Mouse (Mus musculus): Measurements from ENCODE around the gene Wdr5.

The Wdr5 gene

GRCm38 (mm10) chr2:27514639-27515328, at the start of gene Wdr5:
TSS of gene Wdr5 (plus strand) at chr2:27515157.
- DNase-seq: peak; percentile 96

GRCm38 (mm10) chr2:27469292-27469990, 45.5 kb upstream of the Wdr5 start:
- no peak for DNase-seq

DNA sequence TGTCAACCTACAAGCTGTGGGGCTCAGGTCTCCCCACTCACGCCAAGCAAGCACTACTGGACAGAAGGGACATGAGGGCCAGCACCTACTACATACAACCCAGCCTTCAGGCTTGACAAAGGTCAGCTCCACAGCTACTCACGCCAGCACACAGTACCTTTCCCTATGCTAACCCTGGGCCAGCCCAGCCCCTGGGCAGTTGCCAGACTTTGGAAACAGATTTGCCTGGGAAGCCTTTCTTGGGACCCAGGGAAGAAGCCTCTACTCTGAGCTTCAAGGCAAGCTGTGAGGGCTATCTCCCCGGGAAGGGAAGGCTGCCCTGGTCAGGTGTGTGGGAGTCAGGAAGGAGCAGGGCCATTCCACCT, 45.0 kb upstream of the Wdr5 start:
- peak; percentile 62 for DNase-seq

GRCm38 (mm10) chr2:27470535-27470934, 44.4 kb upstream of the Wdr5 start:
- DNase-seq: no peak

DNA sequence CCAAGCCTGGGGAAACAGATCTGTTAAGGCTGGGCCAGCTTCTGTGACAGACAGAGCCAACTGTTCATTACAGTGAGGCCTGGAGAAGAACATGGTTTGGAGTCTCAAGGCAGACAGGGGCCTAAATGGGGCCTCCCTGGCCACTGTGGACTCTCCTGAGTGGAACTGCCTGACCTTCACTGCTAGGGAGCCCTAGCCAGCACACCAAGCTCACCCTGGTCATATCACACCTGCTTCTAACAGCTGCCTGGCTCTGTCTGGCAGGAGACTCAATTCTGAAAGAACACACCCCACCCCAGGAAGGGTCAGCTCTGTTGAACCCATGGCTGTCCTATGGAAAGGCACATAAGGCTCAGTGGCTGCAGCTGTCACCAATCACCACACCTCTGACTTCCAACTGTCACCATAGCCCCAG, 43.8 kb upstream of the Wdr5 start:
- DNase-seq: no peak

DNA sequence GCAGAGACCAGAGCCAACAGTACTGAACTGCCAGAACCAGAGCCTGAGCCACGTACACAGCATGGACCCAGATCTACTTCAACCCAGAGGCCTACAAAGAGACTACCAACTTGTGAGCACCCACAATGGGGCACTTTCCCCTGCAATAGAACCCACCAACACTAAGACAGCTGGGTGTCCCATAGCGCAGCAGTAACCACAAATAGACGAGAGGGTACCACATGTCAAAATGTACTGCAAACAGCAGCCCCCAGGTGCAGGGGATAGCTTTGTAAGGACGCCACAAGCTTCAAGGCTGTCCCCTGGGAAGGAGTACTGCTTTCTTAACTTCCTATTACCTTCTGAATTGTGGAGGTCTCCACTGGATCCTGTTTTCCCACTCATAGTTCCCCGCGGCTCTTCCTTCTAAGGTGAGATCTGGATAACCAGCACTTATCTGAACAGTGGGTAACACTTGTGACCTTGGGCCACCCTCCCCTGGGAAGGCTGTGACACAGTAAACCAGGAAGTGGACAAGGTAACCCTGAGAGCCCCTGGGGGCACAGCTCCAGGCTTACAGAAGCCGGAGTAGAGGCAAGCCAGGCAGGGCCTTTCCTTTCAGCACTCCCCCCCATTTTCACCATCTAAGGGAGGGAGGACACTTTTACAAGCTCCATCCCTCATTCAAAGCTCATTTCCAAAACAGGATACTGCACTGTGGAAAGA, 41.7 kb upstream of the Wdr5 start:
- no peak for DNase-seq

DNA sequence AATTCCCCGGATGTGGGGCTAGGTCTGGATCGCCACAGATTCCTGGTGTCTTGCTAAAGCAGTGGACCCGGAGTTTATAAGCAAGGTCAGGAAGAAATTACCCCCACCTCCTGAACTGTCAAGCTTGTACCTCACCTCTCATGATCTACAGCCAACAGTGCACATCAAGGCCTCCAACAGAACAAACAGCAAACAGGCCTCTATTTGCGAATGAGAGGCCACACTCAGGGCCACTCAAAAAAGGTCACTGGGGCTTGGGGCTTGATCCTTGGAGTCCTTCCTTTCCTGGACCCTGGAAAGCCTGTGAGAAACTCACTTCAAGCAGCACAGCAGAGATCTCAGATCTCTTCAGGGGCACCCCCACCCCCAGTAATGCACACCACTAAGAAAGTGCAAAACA, 41.0 kb upstream of the Wdr5 start:
- no peak for DNase-seq

DNA sequence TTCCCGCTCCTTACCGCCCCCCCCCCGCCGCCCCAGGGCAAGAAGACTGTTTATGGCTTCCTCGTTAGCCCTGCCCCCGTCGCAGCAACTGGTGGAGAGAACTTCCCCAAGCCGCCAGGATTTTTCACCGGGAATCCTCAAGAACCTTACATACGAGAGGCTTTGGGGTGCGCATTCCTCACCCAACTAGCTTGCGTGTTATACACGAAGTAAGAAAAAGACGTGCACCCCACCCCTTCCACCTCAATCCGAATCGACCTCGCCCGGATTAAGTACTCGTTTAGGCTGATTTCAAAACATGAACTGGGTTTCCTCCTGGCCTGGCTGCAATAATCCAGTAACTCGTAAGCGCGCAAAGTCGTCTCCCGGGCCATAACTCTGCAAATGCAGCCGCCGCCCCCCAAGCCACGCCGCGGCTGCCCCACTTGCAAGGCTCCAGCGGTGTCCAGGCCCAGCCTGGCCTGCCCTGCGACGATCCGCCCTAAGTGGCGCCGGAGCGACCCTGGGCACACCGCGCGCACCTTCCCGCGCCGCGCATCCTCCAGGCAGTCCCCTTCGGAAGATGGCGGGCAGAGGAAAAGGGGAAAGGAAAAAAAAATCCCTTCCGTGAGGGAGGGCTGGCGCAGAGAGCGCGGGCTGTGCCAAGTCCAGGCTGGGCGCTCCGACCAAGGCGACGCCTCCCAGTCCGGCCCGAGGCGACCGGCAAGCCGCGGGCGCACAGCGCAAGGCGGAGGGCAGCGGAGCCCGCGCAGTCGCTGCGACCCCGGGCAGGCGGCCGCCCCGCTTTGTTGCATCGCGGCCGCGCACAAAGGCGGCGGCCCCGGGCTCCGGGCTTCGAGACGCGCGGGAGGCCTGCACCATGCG, 40.1 kb upstream of the Wdr5 start:
- DNase-seq: peak; percentile 65

DNA sequence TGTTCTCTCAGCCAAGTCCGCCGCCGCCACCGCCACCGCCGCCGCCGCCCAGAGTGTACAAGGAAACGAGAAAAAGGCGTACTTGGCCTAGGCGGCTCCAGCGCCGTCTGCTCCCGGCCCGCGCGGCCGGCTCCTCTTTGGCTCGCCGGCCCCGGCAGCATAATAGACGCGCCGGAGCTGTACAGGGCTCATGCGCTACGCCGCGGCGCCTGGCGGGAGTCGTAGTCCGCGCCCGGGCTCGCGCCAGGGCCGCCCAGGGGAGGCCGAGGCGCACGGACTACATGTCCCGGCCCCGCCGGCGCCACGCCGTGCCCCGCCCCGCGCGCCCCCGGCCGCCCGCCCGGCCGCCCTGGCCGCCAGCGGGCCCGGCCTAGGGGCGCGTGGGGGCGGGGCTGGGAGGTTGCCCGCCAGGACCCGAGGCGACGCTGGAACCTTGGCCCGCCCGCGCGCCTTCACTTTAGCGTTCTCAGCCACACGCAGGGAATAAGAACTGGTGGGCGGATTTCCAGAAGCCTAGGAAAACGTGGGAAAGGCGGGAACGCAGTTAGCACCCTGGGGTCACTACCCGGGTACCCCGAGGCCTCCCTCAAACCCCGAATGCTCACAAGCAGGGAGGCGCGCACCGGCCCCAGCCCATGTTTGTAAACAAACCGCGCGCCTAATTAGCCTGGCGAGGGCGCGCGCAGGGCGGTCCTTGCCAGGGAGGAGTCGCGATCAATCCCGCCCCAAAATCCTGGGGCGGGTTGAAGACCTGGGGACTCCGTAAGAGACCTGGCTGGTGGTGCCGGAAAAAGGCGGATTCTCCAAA, 39.3 kb upstream of the Wdr5 start:
- peak; percentile 97 for DNase-seq

- DNase-seq: peak; percentile 60
Observed at GRCm38 (mm10) chr2:27476303-27477192, 38.4 kb upstream of the Wdr5 start.

DNA sequence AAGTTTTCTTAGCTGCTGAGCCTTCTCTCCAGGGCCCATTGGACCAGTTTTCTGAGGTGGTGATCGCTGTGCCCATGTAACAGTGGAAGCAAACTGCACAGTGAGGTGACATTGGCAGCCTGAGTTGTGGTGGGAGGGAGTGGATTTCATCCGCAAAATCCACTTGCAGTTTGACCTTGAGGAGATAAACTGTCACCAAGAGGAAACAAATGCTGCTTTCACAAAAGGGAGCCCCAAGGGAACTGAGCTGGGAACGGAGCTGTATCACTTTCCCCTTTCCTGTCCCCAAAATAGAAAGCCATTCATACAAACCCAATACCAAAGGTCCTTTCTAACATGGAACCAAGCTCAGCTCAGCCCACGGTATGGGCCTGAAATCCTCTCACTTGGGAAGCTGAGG, 35.1 kb upstream of the Wdr5 start:
- DNase-seq: no peak

- no peak for DNase-seq
Observed at GRCm38 (mm10) chr2:27480367-27480766, 34.6 kb upstream of the Wdr5 start.

GRCm38 (mm10) chr2:27482265-27482861, 32.6 kb upstream of the Wdr5 start:
- DNase-seq: no peak

DNA sequence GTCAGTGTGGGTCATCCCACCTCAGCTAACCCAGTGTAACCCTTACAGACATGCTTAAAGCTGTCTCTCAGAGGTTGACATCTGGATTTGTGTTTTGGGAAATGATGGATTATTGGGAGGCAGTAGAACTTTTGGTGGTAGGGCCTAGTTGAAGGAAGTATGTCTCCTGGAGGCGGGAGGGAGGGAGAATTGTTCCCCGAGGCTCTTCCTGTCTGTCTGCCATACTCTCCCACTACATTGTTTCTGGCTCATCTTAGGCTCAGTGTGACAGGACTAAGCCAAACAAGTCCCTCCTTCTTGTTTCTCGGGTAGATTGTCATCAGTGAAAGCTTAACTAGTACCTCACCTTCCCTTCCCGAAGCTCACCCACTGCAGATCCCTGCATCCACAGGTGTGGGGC, 28.2 kb upstream of the Wdr5 start:
- DNase-seq: no peak

GRCm38 (mm10) chr2:27487336-27488049, 27.5 kb upstream of the Wdr5 start:
- no peak for DNase-seq

DNA sequence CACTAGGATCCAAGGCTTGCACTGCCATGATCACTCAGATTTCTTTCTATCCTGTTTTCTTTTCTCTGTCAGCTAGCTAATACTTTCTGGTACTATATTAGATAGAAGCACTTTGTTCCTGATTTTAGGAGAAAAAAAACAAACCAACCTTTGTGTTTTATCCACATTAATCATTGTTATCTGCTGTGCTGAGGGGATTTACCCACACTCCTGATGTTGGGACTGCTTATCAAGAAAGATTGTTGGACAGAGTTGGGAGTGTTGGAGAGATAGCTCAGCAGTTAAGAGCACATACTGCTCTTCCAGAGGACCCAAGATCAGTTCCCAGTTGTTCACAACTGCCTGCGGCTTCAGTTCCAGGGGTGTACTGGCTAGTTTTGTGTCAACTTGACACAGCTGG, 26.6 kb upstream of the Wdr5 start:
- DNase-seq: no peak

- DNase-seq: no peak
Observed at GRCm38 (mm10) chr2:27490939-27491338, 24.0 kb upstream of the Wdr5 start.

GRCm38 (mm10) chr2:27493971-27494370, 21.0 kb upstream of the Wdr5 start:
- no peak for DNase-seq

DNA sequence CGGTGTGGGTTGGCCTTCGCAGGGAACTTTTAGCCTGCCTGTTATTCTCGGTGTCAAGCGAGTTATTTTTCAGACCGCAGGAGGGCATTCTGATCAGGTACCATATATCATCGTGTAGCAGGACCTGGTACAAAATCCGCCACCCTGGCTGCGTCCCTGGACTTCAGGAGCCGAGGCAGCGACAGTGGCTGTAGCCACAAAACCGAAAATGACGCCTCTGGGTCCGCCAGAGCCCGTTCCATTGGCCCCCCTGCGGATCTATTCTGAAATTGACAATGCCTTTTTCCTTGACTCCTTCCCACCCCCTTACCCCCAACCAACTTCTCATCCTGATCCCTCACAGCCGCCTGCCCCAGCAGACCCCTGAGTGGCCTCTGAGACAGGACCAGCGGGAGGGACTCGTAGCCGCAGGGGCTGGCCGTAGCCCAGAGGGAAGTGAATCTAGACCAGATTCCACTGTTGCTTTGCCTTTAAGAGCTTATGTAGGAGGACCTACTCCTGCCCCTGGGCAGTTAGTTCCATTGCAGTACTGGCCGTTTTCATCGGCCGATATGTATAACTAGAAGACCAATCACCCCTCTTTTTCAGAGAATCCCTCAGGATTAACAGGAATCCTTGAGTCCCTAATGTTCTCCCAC, 18.4 kb upstream of the Wdr5 start:
- no peak for DNase-seq
